Mouse (Mus musculus): Measurements from ENCODE around the gene Suv39h1. TPM values are rescaled to one million over a fixed set of nuclear protein-coding genes. Genes with fewer than 3 reads are reported as not detected.
A peak's percentile ranks its signal among the peaks of the same experiment; 100 is the strongest.
"Not testable (repeated sequence)": the region's sequence is repeated elsewhere in the genome, so short reads cannot be mapped to it uniquely, and the experiment has no call there.

Suv39h1 gene
- polyA plus RNA-seq, 1 experiment from 2014 or later = 42.8 TPM

DNA sequence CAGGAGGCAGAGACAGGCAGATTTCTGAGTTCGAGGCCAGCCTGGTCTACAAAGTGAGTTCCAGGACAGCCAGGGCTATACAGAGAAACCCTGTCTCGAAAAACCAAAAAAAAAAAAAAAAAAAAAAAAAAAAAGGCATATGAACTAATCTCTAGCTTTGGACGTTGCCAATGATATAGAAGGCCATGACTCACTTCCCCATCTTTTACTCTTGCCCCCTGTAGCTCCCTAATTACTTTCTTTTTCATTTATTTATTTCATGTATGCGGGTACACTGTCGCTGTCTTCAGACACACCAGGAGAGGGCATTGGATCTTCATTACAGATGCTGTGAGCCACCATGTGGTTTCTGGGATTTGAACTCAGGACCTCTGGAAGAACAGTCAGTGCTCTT is 16.4 kb upstream of the Suv39h1 start:
- ATAC-seq (ENCODE audit: insufficient number of reproducible peaks, low FRiP score); H3K9ac ChIP-seq; H3K9me3 ChIP-seq (replicated peaks); H3K4me1 ChIP-seq (replicated peaks); H3K27ac ChIP-seq (ENCODE audit: poor library complexity, severe bottlenecking); H3K4me2 ChIP-seq; H3K27me3 ChIP-seq (replicated peaks); H3K36me3 ChIP-seq; H3K4me3 ChIP-seq: not testable (repeated sequence)
- WGBS = 75% methylated on average over 4 of the region's 5 CpGs

GRCm38 (mm10) chrX:8090346-8090953 is 15.9 kb upstream of the Suv39h1 start, which contains the start of gene Was:
Gene Was (minus strand): TSS chrX:8090498.
- H3K4me3 ChIP-seq = no peak within 1 kb of the TSS
- no peak within 1 kb of the TSS for H3K4me2 ChIP-seq
- no peak within 1 kb of the TSS for H3K9ac ChIP-seq
- H3K36me3 ChIP-seq = no peaks in the 10 kb centered on the region
- ATAC-seq (ENCODE audit: insufficient number of reproducible peaks, low FRiP score) = no peak
- no peaks in the 10 kb centered on the region for H3K27me3 ChIP-seq (replicated peaks)
- WGBS = 71% methylated on average over 14 of the region's 14 CpGs
- no peak within 1 kb of the TSS for H3K27ac ChIP-seq (ENCODE audit: poor library complexity, severe bottlenecking)
- H3K4me1 ChIP-seq (replicated peaks) = no peaks in the 10 kb centered on the region
- no peaks in the 10 kb centered on the region for H3K9me3 ChIP-seq (replicated peaks)

DNA sequence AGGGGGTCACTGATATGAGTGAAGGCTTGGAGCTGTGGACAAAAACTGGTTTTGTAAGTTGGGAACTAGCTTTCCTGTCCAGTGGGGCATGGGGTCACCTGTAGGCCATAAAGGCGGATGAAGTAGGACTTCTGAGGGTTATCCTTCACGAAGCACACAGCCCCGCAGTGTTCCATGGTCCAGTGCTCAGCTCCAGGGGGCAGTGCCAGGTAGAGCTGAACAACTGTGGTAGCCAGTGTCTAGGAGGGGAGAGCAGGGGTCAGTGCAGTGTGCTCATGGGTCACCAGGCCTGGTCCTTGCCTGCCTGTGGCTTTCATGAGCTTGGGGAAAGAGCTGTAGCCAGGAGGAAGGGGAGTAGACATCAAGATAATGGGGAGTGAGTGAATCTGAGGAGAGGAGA is 15.2 kb upstream of the Suv39h1 start:
- H3K4me3 ChIP-seq = no peak overlapping the region
- no peak overlapping the region for H3K9ac ChIP-seq
- H3K27ac ChIP-seq (ENCODE audit: poor library complexity, severe bottlenecking) = no peak overlapping the region
- H3K4me2 ChIP-seq = no peak overlapping the region
- no peaks in the 10 kb centered on the region for H3K4me1 ChIP-seq (replicated peaks)
- no peaks in the 10 kb centered on the region for H3K9me3 ChIP-seq (replicated peaks)
- WGBS = 78% methylated on average over 3 of the region's 3 CpGs
- H3K36me3 ChIP-seq = no peaks in the 10 kb centered on the region
- H3K27me3 ChIP-seq (replicated peaks) = no peaks in the 10 kb centered on the region
- no peak for ATAC-seq (ENCODE audit: insufficient number of reproducible peaks, low FRiP score)

GRCm38 (mm10) chrX:8085611-8086010 is 11.1 kb upstream of the Suv39h1 start:
- Histone ChIP-seq H3K9ac (no peak overlapping the region), H3K9me3 (replicated peaks) (no peaks in the 10 kb centered on the region), H3K27me3 (replicated peaks) (no peaks in the 10 kb centered on the region), H3K4me3 (no peak overlapping the region), H3K4me1 (replicated peaks) (no peaks in the 10 kb centered on the region), H3K36me3 (no peaks in the 10 kb centered on the region), H3K27ac (ENCODE audit: poor library complexity, severe bottlenecking) (no peak overlapping the region), H3K4me2 (no peak overlapping the region)
- ATAC-seq (ENCODE audit: insufficient number of reproducible peaks, low FRiP score) = no peak
- 80% methylated on average over 8 of the region's 8 CpGs for WGBS

- no peak for ATAC-seq (ENCODE audit: insufficient number of reproducible peaks, low FRiP score)
- Histone ChIP-seq H3K4me1 (replicated peaks) (no peaks in the 10 kb centered on the region), H3K27ac (ENCODE audit: poor library complexity, severe bottlenecking) (no peak overlapping the region), H3K9ac (no peak overlapping the region), H3K36me3 (no peaks in the 10 kb centered on the region), H3K4me2 (no peak overlapping the region), H3K4me3 (no peak overlapping the region), H3K27me3 (replicated peaks) (no peaks in the 10 kb centered on the region), H3K9me3 (replicated peaks) (no peaks in the 10 kb centered on the region)
- 76% methylated on average over 6 of the region's 6 CpGs for WGBS
These were observed 10.3 kb upstream of the Suv39h1 start for GRCm38 (mm10) chrX:8084771-8085259.

DNA sequence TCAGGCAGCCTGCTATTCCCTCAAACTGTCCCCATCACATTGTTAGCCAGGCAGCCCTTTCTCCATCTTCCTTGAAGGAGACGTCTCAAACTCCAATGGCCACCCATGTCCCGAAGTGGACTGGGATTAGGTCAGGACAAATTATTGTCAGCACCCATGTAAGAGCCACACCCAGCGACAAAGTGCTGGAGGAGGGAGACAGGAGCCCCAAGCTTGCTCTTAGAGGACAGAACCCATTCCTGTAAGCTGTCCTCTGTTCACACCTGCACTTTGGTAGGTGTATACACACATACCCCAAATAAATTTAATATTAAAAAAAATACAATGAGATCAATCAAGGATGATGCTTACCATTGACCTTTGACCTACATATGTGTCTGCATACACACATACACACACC is 544 bp upstream of the Suv39h1 start:
- Histone ChIP-seq H3K4me2 (peak overlapping the region; percentile 65), H3K9me3 (replicated peaks) (0 out of 2 replicates have a peak, but pooled peaks cover 4% of the 10 kb centered on the region), H3K9ac (peak overlapping the region; percentile 61; the same call in 1 of the 2 replicates), H3K27me3 (replicated peaks) (no peaks in the 10 kb centered on the region), H3K27ac (ENCODE audit: poor library complexity, severe bottlenecking) (peak overlapping the region; percentile 73; the same call in 1 of the 2 replicates), H3K36me3 (peaks cover 11% of the 10 kb centered on the region), H3K4me3 (peak overlapping the region; percentile 75), H3K4me1 (replicated peaks) (no peaks in the 10 kb centered on the region)
- ATAC-seq (ENCODE audit: insufficient number of reproducible peaks, low FRiP score) = no peak
- WGBS = 25% methylated on average over 3 of the region's 3 CpGs

DNA sequence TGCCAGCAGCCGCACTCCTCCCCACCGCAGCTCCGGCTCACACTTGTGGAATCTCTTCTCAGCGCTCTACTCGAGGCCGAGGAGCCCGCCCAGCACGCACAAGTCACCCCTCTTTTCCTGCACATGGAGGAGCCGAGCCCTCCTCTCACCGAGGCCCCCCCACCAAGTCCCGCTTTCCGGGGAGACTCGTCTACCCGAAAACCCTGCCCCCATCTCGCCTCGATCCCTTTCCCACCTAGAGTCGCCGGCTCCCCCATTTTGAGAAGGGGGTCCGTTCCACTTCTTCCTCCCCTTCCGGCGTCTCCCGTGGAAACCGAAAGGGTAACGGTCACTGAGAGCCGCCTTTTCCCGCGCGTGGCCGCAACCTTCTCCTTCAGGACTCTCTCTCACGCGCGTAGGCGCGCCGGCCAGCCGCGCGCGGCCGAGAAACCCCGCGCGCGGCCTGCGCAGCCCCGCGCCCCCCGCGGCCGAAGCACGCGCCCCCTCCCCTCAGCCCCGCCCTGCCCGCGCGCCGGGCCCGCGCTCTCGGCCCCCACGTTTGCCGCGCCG is 605 bp downstream of the Suv39h1 start:
- peak overlapping the region; percentile 81 for H3K9ac ChIP-seq
- H3K9me3 ChIP-seq (replicated peaks) = 0 out of 2 replicates have a peak, but pooled peaks cover 4% of the 10 kb centered on the region
- H3K27me3 ChIP-seq (replicated peaks) = no peaks in the 10 kb centered on the region
- peak; percentile 69 for ATAC-seq (ENCODE audit: insufficient number of reproducible peaks, low FRiP score)
- H3K4me1 ChIP-seq (replicated peaks) = no peaks in the 10 kb centered on the region
- peak overlapping the region; percentile 89 for H3K27ac ChIP-seq (ENCODE audit: poor library complexity, severe bottlenecking)
- 15% methylated on average over 51 of the region's 64 CpGs for WGBS
- H3K4me3 ChIP-seq = peak overlapping the region; percentile 75
- H3K4me2 ChIP-seq = peak overlapping the region; percentile 65
- peaks cover 17% of the 10 kb centered on the region for H3K36me3 ChIP-seq

- H3K36me3 ChIP-seq = peaks cover 48% of the 10 kb centered on the region
- H3K4me3 ChIP-seq = no peak overlapping the region
- no peaks in the 10 kb centered on the region for H3K27me3 ChIP-seq (replicated peaks)
- no peaks in the 10 kb centered on the region; the same call in 1 of the 2 replicates for H3K9me3 ChIP-seq (replicated peaks)
- no peak overlapping the region for H3K27ac ChIP-seq (ENCODE audit: poor library complexity, severe bottlenecking)
- WGBS = 85% methylated on average over 1 of the region's 1 CpGs
- no peak overlapping the region for H3K9ac ChIP-seq
- H3K4me2 ChIP-seq = no peak overlapping the region
- no peak for ATAC-seq (ENCODE audit: insufficient number of reproducible peaks, low FRiP score)
- no peaks in the 10 kb centered on the region for H3K4me1 ChIP-seq (replicated peaks)
These were observed 5.4 kb downstream of the Suv39h1 start for GRCm38 (mm10) chrX:8069166-8069565.

GRCm38 (mm10) chrX:8051044-8051781 is 23.3 kb downstream of the Suv39h1 start:
- not testable (repeated sequence) for H3K4me2 ChIP-seq; H3K9me3 ChIP-seq (replicated peaks); H3K36me3 ChIP-seq; ATAC-seq (ENCODE audit: insufficient number of reproducible peaks, low FRiP score); H3K27me3 ChIP-seq (replicated peaks); H3K4me1 ChIP-seq (replicated peaks); H3K4me3 ChIP-seq; H3K27ac ChIP-seq (ENCODE audit: poor library complexity, severe bottlenecking); H3K9ac ChIP-seq
- WGBS = 79% methylated on average over 8 of the region's 8 CpGs

DNA sequence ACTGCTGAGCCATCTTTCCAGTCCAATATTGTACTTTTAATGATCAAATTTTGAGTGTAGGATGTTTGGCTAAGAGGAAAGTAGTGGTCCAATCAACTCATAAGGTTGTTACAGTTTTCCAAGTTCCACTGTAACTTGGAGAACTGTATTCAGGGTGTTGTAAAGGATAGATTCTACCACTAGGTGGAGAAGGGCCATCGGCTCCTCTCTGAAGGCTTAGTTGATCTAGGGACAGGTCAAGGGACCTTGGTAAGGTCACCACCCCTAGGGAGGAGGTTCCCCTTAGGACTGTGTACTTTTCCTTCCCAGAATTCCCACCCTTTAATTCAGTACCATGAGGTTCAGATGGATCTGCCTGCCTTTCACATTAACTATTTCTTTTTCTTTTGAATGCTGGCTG is 41.6 kb downstream of the Suv39h1 start:
- ATAC-seq (ENCODE audit: insufficient number of reproducible peaks, low FRiP score) = no peak
- H3K4me1 ChIP-seq (replicated peaks) = no peaks in the 10 kb centered on the region

GRCm38 (mm10) chrX:8026811-8027210 is 47.7 kb downstream of the Suv39h1 start:
- H3K9me3 ChIP-seq (replicated peaks) = no peaks in the 10 kb centered on the region
- no peak overlapping the region for H3K9ac ChIP-seq
- H3K36me3 ChIP-seq = no peaks in the 10 kb centered on the region
- WGBS = 59% methylated on average over 4 of the region's 4 CpGs
- H3K4me3 ChIP-seq = no peak overlapping the region
- no peak overlapping the region for H3K27ac ChIP-seq (ENCODE audit: poor library complexity, severe bottlenecking)
- H3K4me1 ChIP-seq (replicated peaks) = no peaks in the 10 kb centered on the region
- H3K4me2 ChIP-seq = no peak overlapping the region
- no peak for ATAC-seq (ENCODE audit: insufficient number of reproducible peaks, low FRiP score)
- no peaks in the 10 kb centered on the region for H3K27me3 ChIP-seq (replicated peaks)

More for the DNA sequence above, 41.6 kb downstream of the Suv39h1 start:
- Histone ChIP-seq H3K36me3 (no peaks in the 10 kb centered on the region), H3K9ac (no peak overlapping the region), H3K4me2 (no peak overlapping the region), H3K27me3 (replicated peaks) (no peaks in the 10 kb centered on the region), H3K9me3 (replicated peaks) (no peaks in the 10 kb centered on the region), H3K27ac (ENCODE audit: poor library complexity, severe bottlenecking) (no peak overlapping the region), H3K4me3 (no peak overlapping the region)
- WGBS = 60% methylated on average over 1 of the region's 1 CpGs

Data from heart, embryonic 12.5 days (tissue).